Mouse (Mus musculus): ENCODE measurements around the gene Anxa8.

GRCm38 (mm10) chr14:34139671-34140664 lies 54.2 kb downstream of the Anxa8 start:
- TF ChIP-seq CTCF (IDR thresholded peaks at IDR 0.05; ENCODE audit: borderline replicate concordance, control insufficient read depth, extremely low read depth, insufficient read depth, low read length, poor library complexity) = no peak
- no peak for TF ChIP-seq POLR2A (IDR thresholded peaks at IDR 0.05; ENCODE audit: control insufficient read depth, extremely low read depth, insufficient read depth, low read length, poor library complexity)
